Mouse (Mus musculus) left cerebral cortex, postnatal 10 days (tissue): Measurements from ENCODE around the gene Spop. TPM values are rescaled to one million over a fixed set of nuclear protein-coding genes. Genes with fewer than 3 reads are reported as not detected.

ENCODE experiments used
- DNase-seq, 2 experiments: peaks; one replicate each; pipeline ENCODE4 v3.0.0; 2021 to 2022; ENCODE audit warnings: low spot score in 2 of 2, mixed read lengths in 1 of 2; ENCODE audit errors: extremely low spot score in 1 of 2
- intact Hi-C: fragments of 180-260 bp; cut with DNase I; formaldehyde crosslinking; loops from one replicate; pipeline ENCODE4 v1.15.1; 2025
- total RNA-seq, 2 experiments: library from RNA; stranded (reverse); gene quantifications; 2 replicates each; pipeline ENCODE4 v1.2.3; 2021

Gene Spop
- total RNA-seq, 2 experiments from 2014 or later, result 140 to 143 TPM

DNA sequence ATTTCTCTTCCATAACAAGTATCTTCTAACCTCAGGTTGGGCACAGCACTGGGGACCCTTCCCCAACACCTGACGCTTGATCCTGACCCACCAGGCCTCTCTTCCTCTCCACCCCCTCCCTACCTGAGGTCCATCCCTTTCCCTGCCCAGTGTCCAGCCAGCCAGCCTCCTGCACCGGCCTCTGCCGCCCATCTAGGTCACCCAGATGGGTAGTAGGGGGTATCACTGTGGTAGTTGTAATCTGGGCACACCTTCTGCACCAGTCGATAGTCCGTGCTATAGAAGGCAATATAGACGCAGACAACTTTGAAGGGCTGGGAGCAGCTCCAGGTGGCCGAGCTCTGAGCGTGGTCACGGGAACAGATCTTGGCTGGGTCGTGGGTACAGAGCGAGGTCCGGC lies 96.8 kb downstream of the Spop start:
- intact Hi-C loops, result no loop called here
- DNase-seq, result no peak

DNA sequence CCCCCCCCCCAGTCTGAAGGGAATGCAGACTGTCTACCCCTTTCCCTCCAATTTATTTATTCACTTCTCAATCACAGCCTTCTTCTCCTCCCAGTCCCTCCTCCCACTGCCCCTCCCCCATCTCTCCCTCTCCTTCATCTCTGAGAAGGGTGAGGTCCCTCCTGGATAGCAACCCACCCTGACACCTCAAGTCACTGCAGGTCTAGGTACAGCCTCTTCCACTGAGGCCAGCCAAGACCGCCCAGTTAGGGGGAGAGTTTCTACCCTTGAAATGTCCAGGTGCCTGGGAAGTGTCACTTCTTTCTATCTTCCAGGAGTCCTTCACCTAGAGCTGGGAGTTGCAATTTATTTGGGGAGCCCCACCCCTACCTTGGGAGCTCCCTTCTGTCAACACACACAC lies 98.0 kb downstream of the Spop start:
- intact Hi-C loops, result no loop called here

DNA sequence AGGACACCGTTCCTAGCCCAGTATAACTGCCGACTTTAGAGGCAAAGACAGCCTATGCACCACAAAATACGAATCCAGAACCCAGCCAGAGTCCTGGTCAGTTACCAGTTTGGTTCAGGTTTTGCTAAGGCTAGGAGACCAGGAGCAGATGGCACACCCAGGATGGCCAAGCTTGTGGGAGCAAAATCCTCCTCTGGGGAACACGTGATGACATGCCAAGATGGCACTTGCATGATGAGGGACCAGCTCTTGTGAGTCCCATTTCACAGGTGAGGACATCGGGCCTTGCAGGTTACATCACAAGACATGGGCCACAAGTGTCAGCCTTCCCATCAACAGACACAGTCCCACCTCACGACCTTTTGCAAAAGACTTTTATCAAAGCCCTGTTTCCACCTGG lies 98.5 kb downstream of the Spop start:
- DNase-seq, result no peak
- intact Hi-C loops, result no loop called here

More for the DNA sequence above, 98.0 kb downstream of the Spop start:
- DNase-seq, result no peak

DNA sequence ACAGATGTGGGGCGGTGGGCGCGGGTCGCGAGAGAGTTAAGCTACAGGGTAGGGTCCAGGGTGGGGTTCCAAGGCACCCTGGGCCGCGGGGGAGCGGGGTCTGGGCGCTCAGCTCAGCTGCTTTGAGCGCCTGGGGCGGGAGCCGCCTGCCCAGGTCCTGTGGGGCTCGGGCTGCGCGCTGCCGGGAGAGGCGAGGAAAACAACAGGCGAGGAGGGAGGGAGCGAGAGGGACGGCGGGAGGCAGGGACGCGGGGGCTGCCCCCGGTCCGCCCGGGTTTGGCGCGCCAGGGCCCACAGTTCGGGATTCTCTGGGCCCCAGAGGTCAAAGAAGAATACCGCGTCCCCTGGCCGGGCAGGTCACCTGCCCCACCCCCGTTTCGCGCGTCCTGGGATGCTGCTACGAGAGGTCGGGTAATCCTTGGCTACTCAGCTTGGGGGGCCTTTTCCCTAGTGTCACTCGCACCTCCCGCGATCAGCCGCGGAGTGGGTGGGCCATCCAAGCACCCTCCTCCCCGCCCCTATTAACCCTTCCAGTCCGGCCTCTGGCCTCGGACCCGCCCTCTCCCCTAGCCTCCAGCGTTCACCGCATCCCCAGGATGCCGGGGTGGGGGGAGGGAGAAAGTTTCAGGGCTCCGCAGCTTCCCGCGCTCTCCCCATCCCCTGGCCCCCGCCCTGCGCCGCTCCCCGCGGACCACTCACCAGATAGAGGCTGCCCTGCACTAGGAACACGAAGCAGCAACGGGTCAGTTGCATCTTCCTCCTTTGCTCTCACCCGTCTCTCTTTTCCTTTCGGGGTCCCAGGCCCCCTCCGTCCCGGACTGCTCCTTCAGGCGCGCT lies 99.8 kb downstream of the Spop start:
- intact Hi-C loops, result no loop called here

DNA sequence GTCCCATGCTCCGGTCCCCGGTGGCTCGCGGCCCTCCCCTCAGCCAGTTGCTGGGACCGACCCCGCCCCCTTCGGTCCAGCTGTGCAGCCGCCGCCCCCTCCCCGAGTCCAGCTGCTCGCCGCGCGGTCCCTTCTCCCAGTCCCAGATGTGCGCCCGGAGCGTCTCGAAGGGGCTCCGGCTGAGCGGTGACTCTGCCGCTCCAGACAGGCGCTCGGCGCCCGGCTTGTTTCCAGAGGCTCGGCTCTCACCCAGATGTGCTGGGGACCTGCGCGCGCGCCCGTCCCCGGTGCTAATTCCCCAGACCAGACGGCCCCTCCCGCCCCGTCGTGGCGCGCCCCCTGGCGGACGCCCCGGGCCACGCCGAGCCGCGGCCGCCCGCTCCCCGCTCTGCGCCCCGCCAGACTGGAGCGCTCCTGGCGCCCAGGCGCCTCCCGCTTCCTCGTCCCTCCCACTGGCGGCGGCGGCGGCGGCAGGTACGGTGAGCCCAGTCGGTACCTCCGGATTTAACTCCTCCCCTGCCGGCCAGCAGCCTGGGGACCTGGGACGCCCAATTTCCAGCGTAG lies 100.5 kb downstream of the Spop start, which contains the start of gene Nxph3:
Gene Nxph3 (minus strand): TSS at position 273 of the 564 bp plus-strand sequence.
- DNase-seq, result peak in 1 of 2 experiments; percentile 76
- intact Hi-C loops, result no loop called here

More for the DNA sequence above, 99.8 kb downstream of the Spop start:
- DNase-seq, result no peak

DNA sequence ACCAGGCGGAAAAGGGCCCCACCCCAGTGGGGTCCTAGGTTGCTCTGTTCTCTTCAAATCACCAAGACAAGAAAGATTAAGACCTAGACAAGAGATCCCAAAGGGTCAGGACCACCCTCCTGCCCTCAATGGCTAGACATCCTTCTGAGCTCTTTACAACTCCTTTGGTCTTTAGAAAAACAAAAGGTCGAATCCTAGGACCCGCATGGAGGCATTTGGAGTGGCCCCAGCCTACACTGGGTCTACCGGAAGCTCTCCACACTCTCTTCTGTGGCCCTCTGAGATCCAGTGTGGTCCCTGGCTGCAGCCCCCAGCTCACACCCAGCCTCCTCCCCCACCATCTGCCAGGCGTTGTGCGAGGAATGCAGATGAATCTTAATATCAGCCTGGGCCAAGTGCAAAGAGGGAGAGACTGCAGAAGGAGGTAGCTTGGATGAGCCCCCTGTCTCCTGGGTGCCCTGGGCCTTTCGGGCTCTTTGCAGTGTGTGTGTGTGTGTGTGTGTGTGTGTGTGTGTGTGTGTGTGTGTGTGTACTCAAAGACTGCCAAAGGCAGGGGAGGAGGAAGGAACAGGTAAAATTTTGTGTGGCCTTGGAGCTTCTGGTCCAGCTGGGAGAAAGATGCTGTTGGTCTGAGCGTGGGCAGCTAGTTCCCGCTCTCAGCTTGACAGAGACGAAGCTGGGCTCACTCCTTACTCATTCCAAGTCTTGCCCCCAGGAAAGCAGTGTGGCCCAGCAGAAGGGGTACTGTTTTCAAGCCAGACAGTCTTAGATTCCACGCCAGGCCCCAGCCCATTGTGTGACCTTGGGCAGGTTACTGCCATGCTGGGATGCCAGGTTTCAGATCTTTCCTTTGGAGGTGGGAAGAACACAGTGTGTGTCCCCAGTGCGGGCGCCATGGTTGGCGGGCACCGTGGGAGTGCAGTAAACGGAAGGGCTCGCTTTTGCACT lies 101.8 kb downstream of the Spop start:
- intact Hi-C loops, result no loop called here
- DNase-seq, result no peak

DNA sequence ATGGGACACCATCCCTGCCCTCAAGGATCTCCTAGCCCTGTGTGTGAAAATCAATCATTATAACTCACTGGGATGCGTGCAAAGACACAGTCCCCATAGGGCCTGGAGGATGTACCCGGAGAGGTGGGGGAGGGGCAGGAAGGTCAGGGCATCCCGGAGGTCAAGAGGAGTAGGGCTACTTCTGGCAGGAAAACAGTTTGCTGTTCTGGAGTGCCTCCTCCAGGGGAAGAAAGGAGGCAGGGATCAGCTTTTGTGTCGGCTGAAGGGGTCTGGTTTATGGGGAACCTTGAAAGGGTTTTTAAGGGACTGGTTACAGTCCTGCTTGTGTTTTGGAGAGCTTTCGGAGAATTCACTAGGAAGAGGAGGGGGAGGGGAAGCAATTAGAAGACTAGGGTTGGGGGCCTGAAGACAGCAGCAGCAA lies 102.6 kb downstream of the Spop start:
- intact Hi-C loops, result no loop called here

DNA sequence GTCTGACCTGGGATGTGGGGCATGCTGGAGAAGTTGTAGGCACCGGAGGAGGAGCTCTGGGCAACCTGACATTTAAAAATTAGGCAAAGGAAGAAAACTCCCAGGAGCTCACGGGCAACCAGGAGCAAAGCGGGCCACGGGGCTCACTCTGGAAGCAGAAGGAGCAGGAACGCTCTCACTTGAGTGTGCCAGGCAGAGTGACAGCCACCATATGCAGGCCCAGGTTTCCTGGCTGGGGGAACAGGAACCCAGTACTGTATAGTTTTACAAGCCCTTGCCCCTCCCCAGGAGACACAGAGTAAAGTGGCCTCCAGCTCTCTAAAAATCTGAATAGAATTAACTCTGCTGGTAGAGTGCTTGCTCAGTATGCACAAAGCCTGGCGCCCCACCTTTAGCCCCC lies 103.3 kb downstream of the Spop start:
- intact Hi-C loops, result no loop called here
- no peak for DNase-seq

More for the DNA sequence above, 102.6 kb downstream of the Spop start:
- no peak for DNase-seq

DNA sequence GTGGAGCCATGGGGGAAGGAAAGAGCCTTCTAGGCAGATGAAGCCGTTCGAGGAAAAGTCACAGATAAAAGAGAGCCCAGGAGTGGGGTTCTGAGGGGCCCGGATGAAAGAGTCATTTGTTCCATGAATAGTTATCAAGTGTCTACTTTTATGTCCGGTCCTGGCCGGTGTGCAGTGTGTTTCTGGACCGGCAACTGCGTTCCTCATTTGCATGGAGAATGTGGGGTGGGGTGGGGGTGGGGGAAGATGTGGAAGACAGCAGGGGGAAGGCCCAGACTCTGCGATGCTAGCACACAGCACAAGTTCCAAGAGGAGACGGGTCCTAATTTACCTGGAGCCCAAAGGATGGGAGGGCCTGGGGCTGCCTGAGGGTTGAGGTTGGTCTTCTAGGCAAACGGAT lies 105.4 kb downstream of the Spop start:
- no peak for DNase-seq
- intact Hi-C loops, result no loop called here

DNA sequence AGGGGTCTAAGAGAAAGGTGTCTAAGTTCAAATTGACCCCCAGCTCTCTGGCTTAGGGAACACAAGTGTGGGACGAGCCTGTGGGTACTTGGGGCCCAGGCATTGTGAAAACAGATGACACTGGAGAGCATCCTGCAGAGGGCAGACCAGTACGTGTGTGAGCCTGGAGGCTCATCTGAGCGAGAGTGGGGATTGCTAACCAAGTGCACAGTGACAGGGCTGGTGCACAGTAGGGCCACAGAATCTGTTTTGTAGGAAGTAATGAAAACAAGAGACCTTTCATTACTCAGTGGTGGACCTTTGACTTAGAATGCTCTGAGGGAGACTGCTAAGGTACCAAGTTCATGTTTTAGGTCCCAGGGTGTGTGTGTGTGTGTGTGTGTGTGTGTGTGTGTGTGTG lies 106.1 kb downstream of the Spop start:
- intact Hi-C loops, result loop anchor here (2.0 to 10.0 kb wide), 4 partner anchors 121 to 403 kb away; partner anchors contain the start of gene Kat7
- no peak for DNase-seq

DNA sequence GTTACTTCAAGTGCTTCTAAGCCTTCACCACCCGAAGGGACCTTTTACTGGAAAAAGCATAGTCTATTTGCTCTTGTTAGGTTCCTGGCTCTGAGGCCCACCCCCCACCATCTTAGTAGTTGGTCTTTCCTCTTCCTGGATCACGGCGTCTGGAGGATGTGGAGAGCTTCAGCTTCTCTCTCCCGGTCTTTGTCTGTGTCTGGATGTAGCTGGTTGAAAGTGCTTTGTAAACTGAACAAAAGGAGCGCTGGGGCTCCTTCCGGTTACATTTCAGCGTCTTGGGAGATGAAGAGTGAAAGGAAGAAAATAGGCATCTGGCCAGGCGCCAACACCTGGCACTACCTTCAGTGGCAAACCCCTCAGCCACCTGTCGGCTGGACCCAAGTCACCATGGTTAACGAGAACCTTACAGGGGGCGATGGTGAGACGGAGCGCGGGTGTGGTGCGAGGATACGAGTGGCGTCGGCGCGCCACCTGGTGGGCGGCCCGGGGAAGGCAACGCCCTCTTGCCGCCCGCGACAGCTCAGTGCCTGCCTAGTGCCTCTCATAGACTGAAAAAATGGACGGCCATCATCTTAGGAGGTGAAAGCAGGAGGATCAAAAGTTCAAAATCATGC lies 106.7 kb downstream of the Spop start:
- intact Hi-C loops, result loop anchor here (1.0 to 10.0 kb wide), 5 partner anchors 122 to 403 kb away; partner anchors contain the start of genes Kat7 and Slc35b1
- DNase-seq, result peak; percentile 80 to 91

DNA sequence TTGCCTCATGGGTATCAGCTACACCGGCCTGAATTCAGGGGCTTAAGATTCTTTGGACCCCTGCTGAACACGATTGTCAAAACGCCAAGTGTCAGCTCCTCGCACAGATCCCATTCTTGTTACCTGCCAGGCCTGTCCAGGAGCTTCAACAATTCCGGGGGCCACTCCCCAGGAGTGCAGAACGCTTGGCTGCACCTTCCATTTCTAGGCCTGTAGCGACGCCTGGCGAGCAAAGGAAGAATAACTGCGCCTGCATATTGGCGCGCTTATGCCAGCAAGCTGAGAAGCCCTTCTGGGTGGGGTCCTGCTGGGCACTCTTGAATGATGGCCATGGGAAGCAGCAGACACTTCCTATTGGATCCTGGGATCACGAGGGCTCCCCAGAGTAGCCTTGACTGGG lies 107.7 kb downstream of the Spop start:
- intact Hi-C loops, result loop anchor here (1.0 to 10.0 kb wide), 5 partner anchors 123 to 404 kb away; partner anchors contain the start of genes Kat7 and Slc35b1

DNA sequence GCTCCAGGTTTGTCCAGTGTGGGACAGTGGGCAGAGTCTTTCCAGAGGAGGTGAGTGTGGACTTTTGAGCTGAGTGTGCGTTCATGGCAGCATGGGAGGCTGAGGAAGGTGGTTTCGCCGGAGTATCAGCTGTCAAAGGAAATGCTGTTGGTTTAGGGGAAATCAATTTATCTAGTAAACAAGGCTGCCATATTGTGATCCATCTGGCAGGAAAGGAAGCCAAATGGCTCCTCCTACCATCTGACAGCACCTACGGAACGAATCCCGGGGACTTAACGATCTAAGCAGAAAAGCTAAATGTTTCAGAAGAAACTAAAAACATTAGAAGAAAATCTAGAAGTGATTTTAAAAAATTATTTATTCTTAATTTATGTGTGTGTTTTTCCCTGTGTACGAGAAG lies 113.4 kb downstream of the Spop start:
- no peak for DNase-seq
- intact Hi-C loops, result loop anchor here (10.0 kb wide), 1 partner anchor 213 kb away; the partner anchor contains the start of gene Kat7

More for the DNA sequence above, 107.7 kb downstream of the Spop start:
- DNase-seq, result peak; percentile 77 to 80

DNA sequence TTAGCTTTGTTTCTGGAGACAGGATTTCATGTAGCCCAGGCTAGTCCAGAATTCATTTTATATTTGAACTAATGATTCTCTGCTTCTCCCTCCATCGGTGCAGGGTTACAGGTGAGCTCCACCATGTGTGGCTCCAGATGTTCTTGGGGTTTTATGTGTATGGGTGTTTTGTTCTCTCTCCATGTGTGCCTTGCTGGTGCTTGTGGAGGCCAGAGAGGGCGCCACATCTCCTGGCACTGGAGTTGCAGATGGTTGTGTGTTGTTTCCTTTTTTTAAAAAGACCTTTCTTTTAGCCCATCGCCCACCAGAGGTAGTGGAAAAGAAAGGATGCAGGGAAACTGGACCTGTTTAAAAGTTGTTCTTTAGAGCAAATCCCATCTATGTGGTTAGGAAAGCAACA lies 114.4 kb downstream of the Spop start:
- DNase-seq, result no peak
- intact Hi-C loops, result loop anchor here (10.0 kb wide), 1 partner anchor 213 kb away; the partner anchor contains the start of gene Kat7

DNA sequence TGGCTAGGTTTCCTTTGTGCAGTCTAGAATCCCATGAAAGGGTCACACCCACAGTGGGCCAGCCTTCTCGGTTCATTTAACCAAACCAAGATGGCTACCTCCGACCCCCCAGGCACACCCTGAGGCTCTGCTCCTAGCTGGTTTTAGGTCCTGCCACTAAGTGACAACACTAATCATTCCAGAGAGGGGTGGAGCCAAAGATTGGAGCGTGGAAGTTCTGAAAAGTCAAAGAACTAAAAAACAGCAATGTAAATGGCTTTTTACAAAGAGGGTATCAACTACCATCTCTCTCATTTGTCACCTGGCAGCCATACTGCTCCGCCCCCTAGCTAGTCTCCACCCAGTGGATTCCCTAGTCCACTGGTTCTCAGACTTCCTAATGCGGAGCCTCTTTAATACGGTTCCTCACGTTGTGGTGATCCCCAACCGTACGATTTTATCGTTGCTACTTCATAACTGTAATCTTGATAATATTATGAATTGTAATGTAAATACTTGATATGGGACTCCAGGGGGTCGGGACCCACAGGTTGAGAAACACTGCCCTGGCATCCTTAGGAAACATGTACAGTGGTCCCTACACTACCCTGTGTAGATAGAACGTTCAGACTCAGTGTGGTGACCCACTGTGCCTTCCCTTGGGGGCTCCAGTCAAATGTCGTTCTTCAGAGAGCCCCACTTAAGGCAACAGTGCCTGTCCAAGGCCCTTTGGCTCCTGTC lies 118.6 kb downstream of the Spop start:
- intact Hi-C loops, result loop anchor here (1.0 kb wide), 1 partner anchor 117 kb away; no protein-coding TSS in a partner anchor
- DNase-seq, result no peak

DNA sequence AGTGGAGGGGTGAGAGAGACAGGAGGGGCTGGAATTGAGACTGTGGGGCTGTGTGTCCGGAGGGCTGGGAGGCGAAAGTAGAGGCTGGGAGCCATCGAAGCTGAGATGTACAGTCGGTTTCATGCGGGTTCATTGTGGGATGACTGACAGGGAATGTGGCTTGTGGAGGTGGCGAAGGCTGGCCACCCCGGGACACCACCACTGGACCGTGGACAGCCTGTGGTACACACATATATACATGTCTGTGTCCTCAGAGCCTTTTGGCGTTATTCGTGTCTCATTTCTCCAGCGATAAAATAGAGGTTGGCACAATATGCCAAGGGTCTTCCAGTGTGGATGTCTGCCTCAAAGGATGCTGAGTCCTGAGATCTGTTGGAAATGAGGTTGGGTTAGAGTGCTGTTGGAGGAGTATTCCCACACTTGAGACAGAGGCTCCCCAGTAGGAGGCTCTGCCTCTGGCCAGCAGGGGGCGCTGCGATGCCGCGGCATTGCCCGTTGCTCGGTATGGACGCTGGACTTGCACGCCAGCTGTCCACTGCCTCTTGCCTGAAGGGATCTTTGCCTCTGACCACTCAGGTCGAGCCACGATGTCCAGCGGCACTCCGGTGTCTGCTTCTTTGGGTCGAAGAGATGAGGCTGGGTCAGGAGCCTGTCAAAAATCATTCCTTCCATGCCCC lies 119.7 kb downstream of the Spop start:
- peak; percentile 77 to 91 for DNase-seq
- intact Hi-C loops, result loop anchor here (1.0 to 2.0 kb wide), 2 partner anchors 53 to 116 kb away; partner anchors contain the start of gene Ngfr
